Mouse (Mus musculus) hindbrain, embryonic 14.5 days (tissue): ENCODE data around the gene Tex22. TPM values are rescaled to one million over a fixed set of nuclear protein-coding genes. Genes with fewer than 3 reads are reported as not detected.

Experiments used
- ATAC-seq: fragments of 200-750 bp; cut with Nextera tagmentation; 2 replicates; pipeline ENCODE4 v1.8.0; 2017; ENCODE audit warnings: moderate number of reproducible peaks, mild to moderate bottlenecking, moderate TSS enrichment, moderate library complexity; ENCODE audit not compliant: low FRiP score
- DNase-seq: peaks from one replicate; pipeline ENCODE4 v3.0.0-alpha.2; 2015; ENCODE audit warnings: low spot score
- H3K27ac ChIP-seq: fragments of 300-500 bp; sonication (generic); 2 replicates; pipeline ENCODE4 v1.5.1; 2014; ENCODE audit warnings: mild to moderate bottlenecking, moderate library complexity
- H3K27me3 ChIP-seq: fragments of 300-500 bp; sonication (generic); 2 replicates; pipeline ENCODE4 v1.6.1; 2014; ENCODE audit warnings: mild to moderate bottlenecking, low read length, mixed read lengths; ENCODE audit not compliant: control insufficient read depth, insufficient read depth
- H3K36me3 ChIP-seq: fragments of 300-500 bp; sonication (generic); replicated peaks from 2 replicates; pipeline ENCODE4 v1.6.1; 2014; ENCODE audit not compliant: control insufficient read depth, insufficient read depth
- H3K4me1 ChIP-seq: fragments of 300-500 bp; sonication (generic); replicated peaks from 2 replicates; pipeline ENCODE4 v1.6.1; 2014; ENCODE audit warnings: antibody characterized with exemption, low read length, mixed read lengths; ENCODE audit not compliant: control insufficient read depth, insufficient read depth
- H3K4me2 ChIP-seq: fragments of 300-500 bp; sonication (generic); replicated peaks from 2 replicates; pipeline ENCODE4 v1.6.1; 2014; ENCODE audit warnings: mild to moderate bottlenecking, moderate library complexity
- H3K4me3 ChIP-seq: fragments of 300-500 bp; sonication (generic); replicated peaks from 2 replicates; pipeline ENCODE4 v1.5.1; 2014; ENCODE audit warnings: mild to moderate bottlenecking, low read length
- H3K9ac ChIP-seq: fragments of 300-500 bp; sonication (generic); 2 replicates; pipeline ENCODE4 v1.6.1; 2014
- H3K9me3 ChIP-seq: fragments of 300-500 bp; sonication (generic); 2 replicates; pipeline ENCODE4 v1.6.1; 2016; ENCODE audit warnings: low read length; ENCODE audit not compliant: control insufficient read depth
- WGBS: fragments of 180-500 bp; shearing (Covaris S2); extraction: QIAGEN DNeasy Blood & Tissue Kit; methylation state at CpG from one replicate; pipeline ENCODE4 v1.1.7; 2014; 5-methylcytosine and 5-hydroxymethylcytosine counted together
- polyA plus RNA-seq: library from polyadenylated mRNA; unstranded; fragments of >200 nt; fragmentation: Nextera tagmentation; extraction: Ambion mirVana; gene quantifications from 2 replicates; pipeline ENCODE4 v1.2.1, GENCODE M21; 2014

The Tex22 gene
- polyA plus RNA-seq, 1 experiment from 2014 or later: 0.40 TPM

DNA sequence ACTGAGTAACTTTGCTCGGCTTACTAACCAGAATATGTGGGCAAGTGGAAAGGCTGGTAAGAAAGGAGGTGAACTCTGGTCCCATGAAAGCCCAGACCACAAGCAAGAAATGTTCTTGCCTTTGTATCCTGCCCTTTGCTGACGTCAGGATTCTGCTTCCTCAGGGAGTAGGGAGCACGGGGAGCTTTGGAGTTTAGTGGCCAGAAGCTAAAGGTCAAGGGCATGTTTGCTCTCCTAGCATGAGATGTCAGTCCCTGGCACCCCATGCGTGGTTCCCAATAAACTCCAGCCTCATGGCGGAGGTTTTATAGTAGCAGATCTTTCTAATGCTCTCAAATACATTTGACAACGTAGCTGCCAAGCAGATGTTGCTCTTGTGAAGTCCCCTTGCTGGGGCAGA lies 2.5 kb upstream of the Tex22 start:
- WGBS: 85% methylated on average over 6 of the region's 6 CpGs
- Histone ChIP-seq H3K4me3 (no peak overlapping the region), H3K4me2 (no peak overlapping the region), H3K9ac (no peak overlapping the region), H3K4me1 (peaks cover 18% of the 10 kb centered on the region), H3K36me3 (peaks cover 60% of the 10 kb centered on the region), H3K27ac (no peak overlapping the region), H3K9me3 (no peaks in the 10 kb centered on the region), H3K27me3 (no peaks in the 10 kb centered on the region)
- no peak for DNase-seq
- no peak for ATAC-seq

- no peak for DNase-seq
- H3K36me3 ChIP-seq: peaks cover 42% of the 10 kb centered on the region
- peaks cover 18% of the 10 kb centered on the region for H3K4me1 ChIP-seq
- H3K4me3 ChIP-seq: peak overlapping the region; percentile 40
- peak overlapping the region; percentile 94 for H3K4me2 ChIP-seq
- peak overlapping the region; percentile 94 for H3K27ac ChIP-seq
- no peaks in the 10 kb centered on the region for H3K27me3 ChIP-seq
- peak overlapping the region; percentile 71 for H3K9ac ChIP-seq
- ATAC-seq: peak; percentile 47
- 10% methylated on average over 15 of the region's 15 CpGs for WGBS
- no peaks in the 10 kb centered on the region for H3K9me3 ChIP-seq
Measured at GRCm38 (mm10) chr12:113073420-113074328, 628 bp upstream of the Tex22 start.

DNA sequence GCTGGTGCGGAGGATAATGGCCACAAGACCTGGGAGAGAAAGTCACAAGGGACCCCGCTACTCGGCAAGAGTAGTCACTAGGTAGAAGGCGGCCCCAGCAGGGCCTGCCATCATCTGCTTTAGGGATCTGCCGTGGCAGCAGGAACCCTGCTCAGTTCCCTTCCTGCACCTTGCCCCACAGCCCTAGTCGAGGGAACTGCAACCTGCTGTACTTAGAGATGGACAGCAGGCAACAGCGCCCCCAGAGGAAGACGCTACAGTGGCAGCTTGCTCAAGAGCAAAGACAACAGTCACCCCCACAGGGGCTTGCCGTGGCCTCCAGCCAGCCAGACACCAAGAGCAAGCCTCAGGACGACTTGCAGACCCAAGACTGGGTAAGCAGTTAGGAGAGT lies 757 bp downstream of the Tex22 start:
- Histone ChIP-seq H3K27me3 (no peaks in the 10 kb centered on the region), H3K36me3 (peaks cover 28% of the 10 kb centered on the region), H3K4me1 (peaks cover 18% of the 10 kb centered on the region), H3K9ac (peak overlapping the region; percentile 71), H3K4me2 (peak overlapping the region; percentile 94), H3K4me3 (peak overlapping the region; percentile 40), H3K9me3 (no peaks in the 10 kb centered on the region), H3K27ac (peak overlapping the region; percentile 94)
- peak; percentile 85 for DNase-seq
- WGBS: 3% methylated on average over 10 of the region's 10 CpGs
- ATAC-seq: peak; percentile 79

- WGBS: 64% methylated on average over 6 of the region's 6 CpGs
- Histone ChIP-seq H3K4me2 (peak overlapping the region; percentile 94), H3K4me3 (peak overlapping the region; percentile 40; the same call in 1 of the 2 replicates), H3K36me3 (peaks cover 24% of the 10 kb centered on the region), H3K4me1 (peaks cover 18% of the 10 kb centered on the region), H3K9me3 (no peaks in the 10 kb centered on the region), H3K27ac (0 out of 2 replicates have a peak overlapping the region, but pooled peaks have one; percentile 35), H3K27me3 (no peaks in the 10 kb centered on the region), H3K9ac (peak overlapping the region; percentile 71; the same call in 1 of the 2 replicates)
- ATAC-seq: peak; percentile 5; the same call in 1 of the 2 replicates
- DNase-seq: no peak
Measured at GRCm38 (mm10) chr12:113075486-113075885, 1.2 kb downstream of the Tex22 start.

DNA sequence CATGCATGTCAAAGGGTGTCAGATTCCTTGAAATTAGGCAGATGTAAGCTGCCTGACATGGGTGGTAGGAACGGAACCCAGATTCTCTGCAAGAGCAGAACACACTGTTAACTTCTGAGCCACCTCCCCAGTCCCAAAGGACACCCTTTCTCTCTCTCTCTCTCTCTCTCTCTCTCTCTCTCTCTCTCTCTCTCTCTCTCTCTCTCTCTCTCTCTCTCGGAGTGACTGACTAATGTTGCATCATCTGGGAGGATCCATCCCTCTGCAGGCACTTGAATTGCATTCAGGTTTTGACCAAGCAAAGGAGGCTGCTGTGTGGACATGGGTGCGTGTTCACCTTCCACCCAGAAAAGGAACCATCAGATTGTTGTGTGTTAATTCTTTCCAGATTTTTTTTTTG lies 13.0 kb downstream of the Tex22 start:
- Histone ChIP-seq H3K4me3 (no peak overlapping the region), H3K4me1 (no peaks in the 10 kb centered on the region), H3K27ac (no peak overlapping the region), H3K36me3 (no peaks in the 10 kb centered on the region), H3K9ac (no peak overlapping the region), H3K4me2 (no peak overlapping the region), H3K9me3 (no peaks in the 10 kb centered on the region), H3K27me3 (no peaks in the 10 kb centered on the region)
- DNase-seq (no peak), ATAC-seq (no peak)
- 86% methylated on average over 3 of the region's 3 CpGs for WGBS

- H3K9ac ChIP-seq: no peak overlapping the region
- no peak overlapping the region for H3K27ac ChIP-seq
- no peak overlapping the region for H3K4me2 ChIP-seq
- 38% methylated on average over 4 of the region's 4 CpGs for WGBS
- no peaks in the 10 kb centered on the region for H3K4me1 ChIP-seq
- no peaks in the 10 kb centered on the region for H3K36me3 ChIP-seq
- no peaks in the 10 kb centered on the region for H3K9me3 ChIP-seq
- no peaks in the 10 kb centered on the region for H3K27me3 ChIP-seq
- ATAC-seq (no peak), DNase-seq (no peak)
- H3K4me3 ChIP-seq: no peak overlapping the region
Measured at GRCm38 (mm10) chr12:113088026-113088425, 13.7 kb downstream of the Tex22 start.

- Histone ChIP-seq H3K9ac (no peak overlapping the region), H3K4me3 (no peak overlapping the region), H3K4me1 (no peaks in the 10 kb centered on the region), H3K4me2 (no peak overlapping the region), H3K36me3 (no peaks in the 10 kb centered on the region), H3K27ac (no peak overlapping the region), H3K27me3 (no peaks in the 10 kb centered on the region), H3K9me3 (no peaks in the 10 kb centered on the region)
- DNase-seq: no peak
- WGBS: 93% methylated on average over 6 of the region's 6 CpGs
- ATAC-seq: no peak
Measured at GRCm38 (mm10) chr12:113089107-113089506, 14.8 kb downstream of the Tex22 start.

DNA sequence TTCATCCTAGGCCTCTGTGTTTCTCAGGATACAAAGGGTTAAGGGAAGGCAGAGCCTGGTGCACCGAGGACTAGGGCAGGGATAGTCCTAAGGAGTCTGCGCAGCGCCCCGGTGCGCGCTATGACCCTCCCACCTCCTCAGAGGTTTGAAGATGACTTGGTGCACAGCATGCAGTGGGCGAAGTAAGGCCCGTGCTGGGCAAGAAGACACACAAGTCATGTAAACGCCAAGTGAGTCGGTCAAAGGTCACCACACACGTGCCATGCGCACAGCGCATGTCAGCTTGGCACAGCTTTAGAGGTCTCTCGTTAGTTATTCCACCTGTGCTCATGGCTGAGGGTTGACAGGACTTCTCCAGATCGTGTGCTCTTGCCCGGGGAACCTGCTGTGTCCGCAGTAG lies 15.8 kb downstream of the Tex22 start:
- H3K9ac ChIP-seq: no peak overlapping the region
- 81% methylated on average over 17 of the region's 17 CpGs for WGBS
- H3K9me3 ChIP-seq: no peaks in the 10 kb centered on the region
- H3K4me1 ChIP-seq: no peaks in the 10 kb centered on the region
- DNase-seq: no peak
- no peak overlapping the region for H3K4me2 ChIP-seq
- no peak for ATAC-seq
- no peaks in the 10 kb centered on the region for H3K27me3 ChIP-seq
- no peak overlapping the region for H3K4me3 ChIP-seq
- H3K36me3 ChIP-seq: no peaks in the 10 kb centered on the region
- no peak overlapping the region for H3K27ac ChIP-seq

- WGBS: 84% methylated on average over 5 of the region's 5 CpGs
- Histone ChIP-seq H3K36me3 (no peaks in the 10 kb centered on the region), H3K4me1 (peaks cover 30% of the 10 kb centered on the region), H3K4me2 (peak overlapping the region; percentile 99), H3K4me3 (peak overlapping the region; percentile 95), H3K27me3 (no peaks in the 10 kb centered on the region), H3K9ac (peak overlapping the region; percentile 98), H3K9me3 (no peaks in the 10 kb centered on the region), H3K27ac (no peak overlapping the region)
- DNase-seq (no peak), ATAC-seq (peak; percentile 8; the same call in 1 of the 2 replicates)
Measured at GRCm38 (mm10) chr12:113097040-113097439, 22.7 kb downstream of the Tex22 start.
